Mouse (Mus musculus) thymus, adult 2 months (tissue): ENCODE data around the gene Tmed10. TPM values are rescaled to one million over a fixed set of nuclear protein-coding genes. Genes with fewer than 3 reads are reported as not detected.

ENCODE experiments used
- DNase-seq: peaks from one replicate; pipeline ENCODE4 v3.0.0; 2021
- H3K27ac ChIP-seq: fragments of 200-500 bp; 2 replicates; pipeline ENCODE4 v1.5.1; 2012; ENCODE audit warnings: low read length, control low read depth; ENCODE audit not compliant: control insufficient read depth, insufficient read depth
- H3K27me3 ChIP-seq: fragments of 200-500 bp; 2 replicates; pipeline ENCODE4 v1.6.1; 2012; ENCODE audit warnings: mild to moderate bottlenecking, low read length, moderate library complexity, mixed read lengths; ENCODE audit not compliant: control insufficient read depth, insufficient read depth
- H3K36me3 ChIP-seq: fragments of 200-500 bp; 2 replicates; pipeline ENCODE4 v1.6.1; 2012; ENCODE audit warnings: mild to moderate bottlenecking, low read length, moderate library complexity; ENCODE audit not compliant: control insufficient read depth, insufficient read depth
- H3K4me1 ChIP-seq: fragments of 200-500 bp; replicated peaks from 2 replicates; pipeline ENCODE4 v1.6.1; 2012; ENCODE audit warnings: low read length; ENCODE audit not compliant: control insufficient read depth, insufficient read depth
- H3K4me3 ChIP-seq: fragments of 200-500 bp; 2 replicates; pipeline ENCODE4 v1.5.1; 2012; ENCODE audit warnings: mild to moderate bottlenecking, low read length, control low read depth, moderate library complexity; ENCODE audit not compliant: control insufficient read depth, insufficient read depth
- CTCF ChIP-seq: fragments of 200-500 bp; IDR thresholded peaks from 2 replicates; pipeline ENCODE4 v1.5.1; 2012; ENCODE audit warnings: mild to moderate bottlenecking, control low read depth, low read length, moderate library complexity, borderline replicate concordance; ENCODE audit not compliant: control insufficient read depth, poor library complexity, insufficient read depth; ENCODE audit errors: extremely low read depth
- POLR2A ChIP-seq: fragments of 200-500 bp; IDR thresholded peaks from 2 replicates; pipeline ENCODE4 v1.6.1; 2012; ENCODE audit warnings: mild to moderate bottlenecking, low read length, control low read depth, moderate library complexity; ENCODE audit not compliant: control insufficient read depth, poor library complexity, insufficient read depth; ENCODE audit errors: extremely low read depth
- WGBS: fragments of 180-500 bp; shearing (Covaris S2); methylation state at CpG from one replicate; pipeline ENCODE4 v1.1.7; 2018; 5-methylcytosine and 5-hydroxymethylcytosine counted together
- polyA plus RNA-seq: library from polyadenylated mRNA; depleted of rRNA; stranded (reverse); fragments of >200 nt; gene quantifications from 2 replicates; pipeline ENCODE4 v1.2.3, GENCODE M21; 2012; rRNA removed

Gene Tmed10
- polyA plus RNA-seq, 1 experiment, result 152 TPM

GRCm38 (mm10) chr12:85292906-85293305, 81.7 kb downstream of the Tmed10 start:
- H3K4me1 ChIP-seq, result 0 out of 2 replicates have a peak, but pooled peaks cover 3% of the 10 kb centered on the region
- TF ChIP-seq POLR2A (no peak), CTCF (no peak)
- no peak for DNase-seq
- H3K4me3 ChIP-seq, result no peak overlapping the region
- H3K27me3 ChIP-seq, result no peaks in the 10 kb centered on the region; the same call in 1 of the 2 replicates
- no peaks in the 10 kb centered on the region for H3K36me3 ChIP-seq
- H3K27ac ChIP-seq, result no peak overlapping the region

- Histone ChIP-seq H3K27ac (no peak overlapping the region), H3K36me3 (no peaks in the 10 kb centered on the region), H3K27me3 (no peaks in the 10 kb centered on the region; the same call in 1 of the 2 replicates), H3K4me3 (no peak overlapping the region), H3K4me1 (0 out of 2 replicates have a peak, but pooled peaks cover 3% of the 10 kb centered on the region)
- TF ChIP-seq CTCF (no peak), POLR2A (no peak)
- WGBS, result 92% methylated on average over 6 of the region's 6 CpGs
- no peak for DNase-seq
These were observed 82.4 kb downstream of the Tmed10 start for GRCm38 (mm10) chr12:85292288-85292687.

- Histone ChIP-seq H3K4me1 (0 out of 2 replicates have a peak, but pooled peaks cover 3% of the 10 kb centered on the region), H3K4me3 (no peak overlapping the region), H3K27me3 (no peaks in the 10 kb centered on the region; the same call in 1 of the 2 replicates), H3K27ac (no peak overlapping the region), H3K36me3 (no peaks in the 10 kb centered on the region)
- no peak for TF ChIP-seq POLR2A
- TF ChIP-seq CTCF, result no peak
- no peak for DNase-seq
These were observed 83.1 kb downstream of the Tmed10 start for GRCm38 (mm10) chr12:85291541-85291940.

GRCm38 (mm10) chr12:85290633-85291032, 84.0 kb downstream of the Tmed10 start:
- Histone ChIP-seq H3K4me3 (no peak overlapping the region), H3K4me1 (0 out of 2 replicates have a peak, but pooled peaks cover 3% of the 10 kb centered on the region), H3K27me3 (no peaks in the 10 kb centered on the region; the same call in 1 of the 2 replicates), H3K27ac (no peak overlapping the region), H3K36me3 (no peaks in the 10 kb centered on the region)
- TF ChIP-seq POLR2A (no peak), CTCF (no peak)
- DNase-seq, result no peak
- WGBS, result 97% methylated on average over 10 of the region's 10 CpGs

Other genes starting within 250 kb of the Tmed10 start
- 3.7 and 11.4 TPM in 2 replicates for gene Rps6kl1, start 223.6 kb downstream of the Tmed10 start, polyA plus RNA-seq
- gene Pgf, start 197.1 kb downstream of the Tmed10 start, polyA plus RNA-seq, result 1.3 and 2.1 TPM in 2 replicates
- gene Eif2b2, start 155.4 kb downstream of the Tmed10 start, polyA plus RNA-seq, result 191 and 250 TPM in 2 replicates
- 4.7 and 5.5 TPM in 2 replicates for gene Mlh3, start 104.2 kb downstream of the Tmed10 start, polyA plus RNA-seq
- gene Acyp1, start 86.4 kb downstream of the Tmed10 start, polyA plus RNA-seq, result 14.2 and 15.3 TPM in 2 replicates
- 0.05 and 0.15 TPM in 2 replicates for gene Zc2hc1c, start 86.3 kb downstream of the Tmed10 start, polyA plus RNA-seq
- 32.1 and 34.7 TPM in 2 replicates for gene Nek9, start 35.5 kb downstream of the Tmed10 start, polyA plus RNA-seq
- gene Fos, start 99.0 kb upstream of the Tmed10 start, polyA plus RNA-seq, result 12.1 and 12.6 TPM in 2 replicates
- 3.1 and 3.5 TPM in 2 replicates for gene Jdp2, start 224.2 kb upstream of the Tmed10 start, polyA plus RNA-seq